Mouse (Mus musculus): ENCODE measurements around the gene Nup210l.

The Nup210l gene

DNA sequence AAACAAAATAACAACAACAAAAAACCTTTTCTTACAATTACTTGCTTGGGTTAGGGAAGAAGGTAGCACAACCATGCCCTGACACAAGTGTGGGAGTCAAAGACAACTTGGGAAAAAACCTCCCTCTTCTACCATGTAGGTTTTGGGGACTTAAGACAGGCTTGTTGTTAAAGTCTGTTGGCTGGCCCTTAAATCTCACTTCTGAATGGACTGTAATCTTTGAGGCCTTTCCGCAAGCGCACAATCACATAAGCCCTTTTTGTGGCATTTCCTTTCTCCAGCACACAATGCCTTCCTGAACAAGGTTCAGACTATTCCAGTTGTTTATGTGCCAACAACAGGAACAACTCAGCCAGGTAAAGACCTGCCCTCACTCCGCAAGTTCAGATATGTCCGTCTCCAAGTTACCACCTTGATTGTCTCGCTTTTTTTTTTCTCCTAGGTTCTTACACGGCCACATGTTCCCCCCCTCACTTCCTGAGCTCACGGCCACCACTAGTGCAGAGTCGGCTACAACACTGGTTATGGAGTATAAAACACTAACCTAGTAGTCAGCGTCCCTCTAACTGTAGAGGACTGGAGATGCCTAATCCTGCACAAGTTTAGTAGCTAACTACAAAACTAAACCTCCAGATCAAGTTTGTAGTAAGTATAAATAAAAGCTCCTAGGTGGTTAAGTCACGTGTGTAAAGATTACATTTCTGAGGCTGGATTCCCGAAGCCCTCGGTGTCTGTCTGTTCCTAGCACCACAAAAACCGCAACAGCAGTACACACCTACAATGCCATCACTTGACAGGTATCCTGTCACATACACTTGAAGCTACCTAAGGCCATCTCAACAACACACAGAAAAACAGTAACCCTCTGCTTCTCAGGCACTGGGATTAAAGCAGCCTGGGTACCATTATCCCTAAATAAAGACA lies 107.8 kb downstream of the Nup210l start:
- no peaks in the 10 kb centered on the region for H3K9me3 ChIP-seq (ENCODE audit: low read length)
- no peaks in the 10 kb centered on the region for H3K27me3 ChIP-seq (ENCODE audit: insufficient read depth, low read length)
- H3K4me3 ChIP-seq (replicated peaks; ENCODE audit: low read length) = peak overlapping the region; percentile 93
- H3K36me3 ChIP-seq (ENCODE audit: insufficient read depth, low read length) = peaks cover 60% of the 10 kb centered on the region
- H3K4me1 ChIP-seq (replicated peaks; ENCODE audit: low read depth, low read length) = peaks cover 71% of the 10 kb centered on the region
- no peak for TF ChIP-seq NANOG (IDR thresholded peaks at IDR 0.05; ENCODE audit: borderline replicate concordance, low read length)
- TF ChIP-seq CTCF (conservative IDR thresholded peaks at IDR 0.05; ENCODE audit: low read length) = no peak
- no peak for TF ChIP-seq POU5F1 (IDR thresholded peaks at IDR 0.05; ENCODE audit: borderline replicate concordance, low read length)

- Histone ChIP-seq H3K36me3 (ENCODE audit: insufficient read depth, low read length) (peaks cover 54% of the 10 kb centered on the region), H3K4me3 (replicated peaks; ENCODE audit: low read length) (peak overlapping the region; percentile 93), H3K9me3 (ENCODE audit: low read length) (no peaks in the 10 kb centered on the region)
These were observed 108.8 kb downstream of the Nup210l start for GRCm38 (mm10) chr3:90212723-90213122.

DNA sequence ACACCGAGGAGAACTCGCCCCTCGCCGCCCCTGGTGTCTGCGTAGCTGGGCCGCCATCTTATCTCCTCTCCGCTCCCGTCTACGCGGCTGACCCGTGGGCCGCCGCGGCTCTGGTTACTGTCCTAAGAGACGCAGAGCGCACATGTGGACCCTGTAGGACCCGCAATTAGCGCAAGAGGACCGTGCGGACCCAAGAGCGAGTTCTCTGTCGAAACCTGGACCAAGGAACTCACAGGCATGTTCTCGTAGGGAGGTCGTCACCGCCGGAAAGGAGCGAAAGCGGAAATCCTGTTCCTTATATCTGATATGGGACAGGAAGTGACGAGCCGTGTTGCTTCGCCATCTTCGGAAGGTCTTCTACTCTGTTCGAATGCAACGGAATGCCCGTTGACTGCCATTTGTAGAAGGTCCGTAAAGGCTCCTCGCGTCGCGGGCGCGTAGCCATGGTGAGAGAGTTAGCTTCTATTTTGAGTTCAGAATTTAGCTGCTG lies 109.5 kb downstream of the Nup210l start, which contains the start of the genes Rps27 and Rab13:
Rps27 (minus strand) TSS at position 275 of the 490 bp plus-strand sequence.
Rab13 (plus strand) TSS at position 319 of the 490 bp plus-strand sequence.
- Histone ChIP-seq H3K9me3 (ENCODE audit: low read length) (no peaks in the 10 kb centered on the region), H3K4me1 (replicated peaks; ENCODE audit: low read depth, low read length) (peaks cover 62% of the 10 kb centered on the region), H3K27me3 (ENCODE audit: insufficient read depth, low read length) (no peaks in the 10 kb centered on the region), H3K4me3 (replicated peaks; ENCODE audit: low read length) (peak within 1 kb of the TSS; percentile 93), H3K36me3 (ENCODE audit: insufficient read depth, low read length) (peaks cover 47% of the 10 kb centered on the region)
- TF ChIP-seq POU5F1 (IDR thresholded peaks at IDR 0.05; ENCODE audit: borderline replicate concordance, low read length) (no peak), CTCF (conservative IDR thresholded peaks at IDR 0.05; ENCODE audit: low read length) (no peak), NANOG (IDR thresholded peaks at IDR 0.05; ENCODE audit: borderline replicate concordance, low read length) (no peak)

More at GRCm38 (mm10) chr3:90212723-90213122, 108.8 kb downstream of the Nup210l start:
- Histone ChIP-seq H3K4me1 (replicated peaks; ENCODE audit: low read depth, low read length) (peaks cover 69% of the 10 kb centered on the region), H3K27me3 (ENCODE audit: insufficient read depth, low read length) (no peaks in the 10 kb centered on the region)
- TF ChIP-seq POU5F1 (IDR thresholded peaks at IDR 0.05; ENCODE audit: borderline replicate concordance, low read length) = no peak
- TF ChIP-seq CTCF (conservative IDR thresholded peaks at IDR 0.05; ENCODE audit: low read length) = no peak
- no peak for TF ChIP-seq NANOG (IDR thresholded peaks at IDR 0.05; ENCODE audit: borderline replicate concordance, low read length)

DNA sequence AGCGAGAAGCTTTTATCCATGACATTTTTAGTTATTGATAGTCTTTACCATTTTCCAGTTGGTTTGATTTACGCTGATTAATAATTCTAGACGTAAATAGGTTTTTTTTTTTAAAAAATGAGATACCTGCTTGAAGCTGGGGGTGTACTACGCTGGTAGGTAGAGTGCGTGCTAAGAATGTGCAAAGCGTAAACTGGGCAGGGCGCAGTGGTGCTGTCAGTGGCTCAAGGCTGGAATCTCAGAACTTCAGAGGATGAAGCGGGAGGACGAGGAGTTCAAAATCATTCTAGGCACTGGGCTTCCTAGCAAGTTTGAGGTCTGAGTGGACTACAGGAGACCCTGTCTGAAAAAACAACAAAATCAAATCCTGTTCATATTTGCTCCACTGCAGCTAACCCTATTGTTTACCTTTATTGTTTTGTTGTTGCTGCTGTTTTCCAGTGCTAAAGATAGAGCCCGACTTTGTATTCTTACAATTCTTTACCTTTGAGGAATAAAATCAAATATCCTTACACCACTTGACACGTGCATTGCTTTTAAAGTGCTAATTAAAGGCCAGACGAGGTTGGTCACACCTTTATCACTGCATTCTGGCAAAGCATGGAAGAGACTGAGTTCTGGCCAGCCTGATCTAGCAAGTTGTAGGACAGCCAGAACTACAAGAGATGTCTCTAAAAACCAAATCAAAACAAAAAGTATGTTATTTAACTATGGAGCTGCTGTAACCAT lies 110.2 kb downstream of the Nup210l start:
- H3K4me1 ChIP-seq (replicated peaks; ENCODE audit: low read depth, low read length) = peaks cover 55% of the 10 kb centered on the region

GRCm38 (mm10) chr3:90215825-90216380 lies 112.0 kb downstream of the Nup210l start:
- peaks cover 22% of the 10 kb centered on the region for H3K36me3 ChIP-seq (ENCODE audit: insufficient read depth, low read length)
- peaks cover 49% of the 10 kb centered on the region for H3K4me1 ChIP-seq (replicated peaks; ENCODE audit: low read depth, low read length)
- H3K4me3 ChIP-seq (replicated peaks; ENCODE audit: low read length) = no peak overlapping the region
- H3K9me3 ChIP-seq (ENCODE audit: low read length) = no peaks in the 10 kb centered on the region
- TF ChIP-seq CTCF (conservative IDR thresholded peaks at IDR 0.05; ENCODE audit: low read length) (peak; percentile 3; the same call in 1 of the 2 replicates), NANOG (IDR thresholded peaks at IDR 0.05; ENCODE audit: borderline replicate concordance, low read length) (no peak)
- no peaks in the 10 kb centered on the region for H3K27me3 ChIP-seq (ENCODE audit: insufficient read depth, low read length)

More for the DNA sequence above, 110.2 kb downstream of the Nup210l start:
- Histone ChIP-seq H3K4me3 (replicated peaks; ENCODE audit: low read length) (peak overlapping the region; percentile 93), H3K9me3 (ENCODE audit: low read length) (no peaks in the 10 kb centered on the region), H3K27me3 (ENCODE audit: insufficient read depth, low read length) (no peaks in the 10 kb centered on the region), H3K36me3 (ENCODE audit: insufficient read depth, low read length) (peaks cover 40% of the 10 kb centered on the region)
- TF ChIP-seq POU5F1 (IDR thresholded peaks at IDR 0.05; ENCODE audit: borderline replicate concordance, low read length) (no peak), CTCF (conservative IDR thresholded peaks at IDR 0.05; ENCODE audit: low read length) (no peak), NANOG (IDR thresholded peaks at IDR 0.05; ENCODE audit: borderline replicate concordance, low read length) (no peak)

- Histone ChIP-seq H3K27me3 (ENCODE audit: insufficient read depth, low read length) (peaks cover 3% of the 10 kb centered on the region; the same call in 1 of the 2 replicates), H3K4me1 (replicated peaks; ENCODE audit: low read depth, low read length) (peaks cover 52% of the 10 kb centered on the region), H3K36me3 (ENCODE audit: insufficient read depth, low read length) (no peaks in the 10 kb centered on the region), H3K9me3 (ENCODE audit: low read length) (no peaks in the 10 kb centered on the region), H3K4me3 (replicated peaks; ENCODE audit: low read length) (peak overlapping the region; percentile 74)
- TF ChIP-seq NANOG (IDR thresholded peaks at IDR 0.05; ENCODE audit: borderline replicate concordance, low read length) (no peak), POU5F1 (IDR thresholded peaks at IDR 0.05; ENCODE audit: borderline replicate concordance, low read length) (no peak), CTCF (conservative IDR thresholded peaks at IDR 0.05; ENCODE audit: low read length) (peak; percentile 56)
These were observed 116.2 kb downstream of the Nup210l start for GRCm38 (mm10) chr3:90220088-90220487.

DNA sequence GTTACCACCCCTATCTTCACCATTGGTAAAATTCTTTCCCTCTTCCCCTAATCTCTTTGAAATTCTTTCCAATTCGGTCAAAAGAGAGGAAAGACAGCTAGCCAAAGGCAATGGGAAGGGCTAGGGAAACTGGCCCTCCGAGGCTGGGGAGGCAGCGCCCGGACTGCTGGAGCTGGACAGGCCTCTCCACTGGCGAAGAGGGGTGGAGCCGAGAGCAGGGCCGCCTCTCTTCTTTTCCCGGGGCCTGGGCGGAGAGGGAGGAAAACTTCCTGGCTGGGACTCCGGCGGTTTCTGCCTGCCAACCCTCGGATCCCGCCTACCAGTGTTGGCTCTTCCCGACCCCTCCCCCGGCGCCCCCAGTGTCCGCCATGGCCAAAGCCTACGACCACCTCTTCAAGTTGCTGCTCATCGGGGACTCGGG lies 116.6 kb downstream of the Nup210l start:
- H3K4me1 ChIP-seq (replicated peaks; ENCODE audit: low read depth, low read length) = peaks cover 52% of the 10 kb centered on the region

More for the DNA sequence above, 116.6 kb downstream of the Nup210l start:
- Histone ChIP-seq H3K4me3 (replicated peaks; ENCODE audit: low read length) (peak overlapping the region; percentile 74), H3K27me3 (ENCODE audit: insufficient read depth, low read length) (peaks cover 3% of the 10 kb centered on the region; the same call in 1 of the 2 replicates), H3K9me3 (ENCODE audit: low read length) (no peaks in the 10 kb centered on the region), H3K36me3 (ENCODE audit: insufficient read depth, low read length) (no peaks in the 10 kb centered on the region)
- TF ChIP-seq POU5F1 (IDR thresholded peaks at IDR 0.05; ENCODE audit: borderline replicate concordance, low read length) = no peak
- no peak; the same call in 1 of the 2 replicates for TF ChIP-seq CTCF (conservative IDR thresholded peaks at IDR 0.05; ENCODE audit: low read length)
- TF ChIP-seq NANOG (IDR thresholded peaks at IDR 0.05; ENCODE audit: borderline replicate concordance, low read length) = no peak

Data from E14TG2a.4 (cell line).